In genomic region chr17:28117451-28118209, GRCm38 (mm10) we compare ENCODE assay signal across 12 mouse cellular contexts. TPM values are rescaled to one million over a fixed set of nuclear protein-coding genes. Genes with fewer than 3 reads are reported as not detected.
A peak's percentile ranks its signal among the peaks of the same experiment; 100 is the strongest.
DNase-seq lines count a peak whose midpoint lies in the region; ATAC-seq and TF ChIP-seq lines count a peak whose summit lies in the region.
"Had no signal": no experiment of that assay in that cellular context is flagged by ENCODE, and none has a peak within 500 bp of the region (broad histone marks: within the 10 kb centered on the region; RNA-seq: fewer than 3 reads in every experiment).

No protein-coding gene starts in this region.

- 32% methylated on average over 19 of the region's 19 CpGs for WGBS in lung, adult 2 months
- 65% methylated on average over 19 of the region's 19 CpGs for WGBS in forebrain, embryonic 15.5 days
- WGBS in hindbrain, embryonic 13.5 days: 51% methylated on average over 19 of the region's 19 CpGs

- H3K27me3 ChIP-seq in forebrain, embryonic 15.5 days: no peaks in the 10 kb centered on the region
- no peaks in the 10 kb centered on the region for H3K27me3 ChIP-seq in hindbrain, embryonic 13.5 days

- no peak for TF ChIP-seq POLR2A in lung, adult 2 months (IDR thresholded peaks at IDR 0.05; ENCODE audit: borderline replicate concordance, extremely low read depth, low read depth, low read length)

- H3K4me3 ChIP-seq in lung, adult 2 months (replicated peaks; ENCODE audit: extremely low read depth, low read depth, low read length): no peak overlapping the region
- no peak overlapping the region for H3K4me3 ChIP-seq in forebrain, embryonic 15.5 days
- H3K4me3 ChIP-seq in left cerebral cortex, adult 2 months: no peak overlapping the region
- no peak overlapping the region for H3K4me3 ChIP-seq in hindbrain, embryonic 13.5 days

- no peaks in the 10 kb centered on the region for H3K36me3 ChIP-seq in forebrain, embryonic 15.5 days
- no peaks in the 10 kb centered on the region for H3K36me3 ChIP-seq in hindbrain, embryonic 13.5 days

- H3K4me2 ChIP-seq in forebrain, embryonic 15.5 days (replicated peaks): no peak overlapping the region
- H3K4me2 ChIP-seq in hindbrain, embryonic 13.5 days: no peak overlapping the region
- H3K4me2 ChIP-seq: hindbrain, embryonic 14.5 days had no signal

- DNase-seq in lung, postnatal 10 days: peak; percentile 55
- DNase-seq in lung, adult 2 months: no peak
- DNase-seq in adrenal gland, postnatal 10 days: peak; percentile 75
- DNase-seq in gastrocnemius, postnatal 25 days: peak; percentile 50
- peak; percentile 41 for DNase-seq in induced T-regulatory cell, adult 2 months (ENCODE audit: low read depth)
- DNase-seq in left cerebral cortex, adult 2 months (ENCODE audit: extremely low spot score in 1 of 2, low spot score in 2 of 2): no peak
- DNase-seq: left cerebral cortex, postnatal 4 days; right cerebral cortex, adult 18-20 months had no signal

- ATAC-seq in forebrain, embryonic 15.5 days (replicated peaks): no peak
- ATAC-seq in hindbrain, embryonic 13.5 days (ENCODE audit: low FRiP score): no peak

- intact Hi-C loops in left cerebral cortex, adult 2 months (cut with DNase I): no loop called here

- no peaks in the 10 kb centered on the region for H3K4me1 ChIP-seq in lung, adult 2 months (ENCODE audit: control insufficient read depth, insufficient read depth, low read length)
- peaks cover 4% of the 10 kb centered on the region; the same call in 1 of the 2 replicates for H3K4me1 ChIP-seq in forebrain, embryonic 15.5 days
- H3K4me1 ChIP-seq in hindbrain, embryonic 13.5 days (replicated peaks): peaks cover 15% of the 10 kb centered on the region

- no peak overlapping the region for H3K9ac ChIP-seq in forebrain, embryonic 15.5 days (replicated peaks)
- H3K9ac ChIP-seq in hindbrain, embryonic 13.5 days: no peak overlapping the region
- H3K9ac ChIP-seq: hindbrain, embryonic 14.5 days had no signal

- TF ChIP-seq CTCF in lung, adult 2 months (IDR thresholded peaks at IDR 0.05; ENCODE audit: insufficient read depth, low read length): no peak
- no peak for TF ChIP-seq CTCF in left cerebral cortex, adult 2 months (IDR thresholded peaks at IDR 0.05)

- H3K27ac ChIP-seq in forebrain, embryonic 15.5 days (replicated peaks): no peak overlapping the region
- no peak overlapping the region for H3K27ac ChIP-seq in left cerebral cortex, adult 2 months
- H3K27ac ChIP-seq in hindbrain, embryonic 13.5 days: no peak overlapping the region
- H3K27ac ChIP-seq: hindbrain, embryonic 14.5 days had no signal

- no peaks in the 10 kb centered on the region for H3K9me3 ChIP-seq in forebrain, embryonic 15.5 days
- H3K9me3 ChIP-seq in hindbrain, embryonic 13.5 days: no peaks in the 10 kb centered on the region

RNA-seq across cellular contexts. Expression of gene Scube3, which starts 24.3 kb away (rescaled TPM):
- 3.1 and 3.6 TPM in 2 replicates for polyA plus RNA-seq in lung, adult 2 months (2012; rRNA removed)
- 10 to 100 TPM; 14.4 to 15.2 TPM for total RNA-seq in adrenal gland, postnatal 10 days (2021)
- under 1 TPM; 0.18 to 0.32 TPM for total RNA-seq in gastrocnemius, postnatal 25 days (2021)
- 3.9 and 4.2 TPM in 2 replicates for polyA plus RNA-seq in forebrain, embryonic 15.5 days (2015; fragmentation: Nextera tagmentation; extraction: Ambion mirVana)
- total RNA-seq in left cerebral cortex, adult 2 months (2021): 1 to 10 TPM; 1.5 TPM
- polyA plus RNA-seq in hindbrain, embryonic 13.5 days (2015; fragmentation: Nextera tagmentation; extraction: Ambion mirVana): 5.1 and 5.7 TPM in 2 replicates
- total RNA-seq: megakaryocyte-erythroid progenitor cell, adult 5-6 weeks had no signal

RNA-seq across cellular contexts. Expression of gene Tcp11, which starts 37.2 kb away (rescaled TPM):
- 13.4 and 16.9 TPM in 2 replicates for polyA plus RNA-seq in lung, adult 2 months (2012; rRNA removed)
- under 1 TPM; 0.24 to 0.57 TPM for total RNA-seq in adrenal gland, postnatal 10 days (2021)
- total RNA-seq in gastrocnemius, postnatal 25 days (2021): not detected
- polyA plus RNA-seq in forebrain, embryonic 15.5 days (2015; fragmentation: Nextera tagmentation; extraction: Ambion mirVana): 1.7 and 1.8 TPM in 2 replicates
- under 1 TPM; 0.61 to 0.88 TPM for total RNA-seq in left cerebral cortex, adult 2 months (2021)
- polyA plus RNA-seq in hindbrain, embryonic 13.5 days (2015; fragmentation: Nextera tagmentation; extraction: Ambion mirVana): 1.4 and 1.7 TPM in 2 replicates

RNA-seq across cellular contexts. Expression of gene Zfp523, which starts 59.3 kb away (rescaled TPM):
- 69.0 and 75.8 TPM in 2 replicates for polyA plus RNA-seq in lung, adult 2 months (2012; rRNA removed)
- 10 to 100 TPM; 31.3 to 39.3 TPM for total RNA-seq in adrenal gland, postnatal 10 days (2021)
- 10 to 100 TPM; 11.4 to 11.6 TPM for total RNA-seq in gastrocnemius, postnatal 25 days (2021)
- 39.6 and 40.7 TPM in 2 replicates for polyA plus RNA-seq in forebrain, embryonic 15.5 days (2015; fragmentation: Nextera tagmentation; extraction: Ambion mirVana)
- 100 to 1,000 TPM; 107 to 130 TPM for total RNA-seq in left cerebral cortex, adult 2 months (2021)
- 40.2 and 41.6 TPM in 2 replicates for polyA plus RNA-seq in hindbrain, embryonic 13.5 days (2015; fragmentation: Nextera tagmentation; extraction: Ambion mirVana)

Comparison
In these comparisons a context has a peak if more than half of its experiments do, and no peak if none do; other contexts are left out.
1. DNase-seq: peak in lung, postnatal 10 days (single experiment), adrenal gland, postnatal 10 days (single experiment), gastrocnemius, postnatal 25 days (single experiment) and induced T-regulatory cell, adult 2 months (single experiment); none in lung, adult 2 months (single experiment) and left cerebral cortex, adult 2 months (0 of 2).
2. RNA of gene Scube3, which starts 24.3 kb away (total RNA-seq): 14.4 to 15.2 TPM in adrenal gland, postnatal 10 days; 1.5 TPM in left cerebral cortex, adult 2 months and 0.18 to 0.32 TPM in gastrocnemius, postnatal 25 days; every median in the first group is over 4 times any median in the second.